Comparison of ENCODE assay signal across 13 mouse cellular contexts in the genomic region with DNA sequence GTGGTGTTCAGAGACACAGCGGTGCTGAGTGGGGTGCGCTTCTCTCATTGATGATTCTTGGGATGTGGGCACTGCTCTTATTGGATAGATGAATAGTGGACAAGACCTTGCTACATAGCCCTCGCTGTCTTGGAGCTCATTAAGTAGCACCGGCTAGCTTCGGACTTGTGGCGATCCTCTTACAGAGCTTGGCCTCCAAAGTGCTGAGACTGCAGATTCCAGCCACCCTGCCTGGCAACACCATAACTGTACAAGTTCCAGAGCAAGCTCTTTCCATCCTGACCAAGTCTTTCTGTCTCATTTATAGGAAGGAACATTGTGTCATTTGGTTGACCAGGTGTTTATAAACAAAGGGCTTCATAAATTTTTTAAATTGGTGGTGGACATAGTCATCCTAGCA.
"Had no signal": no experiment of that assay in that cellular context is flagged by ENCODE, and none has a peak within 500 bp of the region (broad histone marks: within the 10 kb centered on the region; RNA-seq: fewer than 3 reads in every experiment).

No protein-coding gene starts in this region.

- H3K36me3 ChIP-seq: liver, embryonic 13.5 days had no signal

- H3K9me3 ChIP-seq: liver, embryonic 13.5 days had no signal

- H3K9ac ChIP-seq: liver, embryonic 13.5 days had no signal

- H3K27me3 ChIP-seq: liver, embryonic 13.5 days had no signal

- H3K4me1 ChIP-seq: liver, embryonic 13.5 days had no signal

- H3K27ac ChIP-seq: kidney, postnatal 0 days; liver, embryonic 13.5 days; stomach, postnatal 0 days had no signal

- DNase-seq: kidney, adult 11 months; kidney, adult 9 months; liver, embryonic 13.5 days; lung, adult 2 months; lung, postnatal 14 days; lung, postnatal 4 days; midbrain, embryonic 14.5 days; thymus, adult 2 months; thymus, postnatal 14 days; thymus, postnatal 4 days had no signal

- H3K4me2 ChIP-seq: liver, embryonic 13.5 days; midbrain, embryonic 11.5 days had no signal

- H3K4me3 ChIP-seq: liver, embryonic 13.5 days had no signal
